Mouse (Mus musculus): ENCODE results near the gene Galnt10.

DNA sequence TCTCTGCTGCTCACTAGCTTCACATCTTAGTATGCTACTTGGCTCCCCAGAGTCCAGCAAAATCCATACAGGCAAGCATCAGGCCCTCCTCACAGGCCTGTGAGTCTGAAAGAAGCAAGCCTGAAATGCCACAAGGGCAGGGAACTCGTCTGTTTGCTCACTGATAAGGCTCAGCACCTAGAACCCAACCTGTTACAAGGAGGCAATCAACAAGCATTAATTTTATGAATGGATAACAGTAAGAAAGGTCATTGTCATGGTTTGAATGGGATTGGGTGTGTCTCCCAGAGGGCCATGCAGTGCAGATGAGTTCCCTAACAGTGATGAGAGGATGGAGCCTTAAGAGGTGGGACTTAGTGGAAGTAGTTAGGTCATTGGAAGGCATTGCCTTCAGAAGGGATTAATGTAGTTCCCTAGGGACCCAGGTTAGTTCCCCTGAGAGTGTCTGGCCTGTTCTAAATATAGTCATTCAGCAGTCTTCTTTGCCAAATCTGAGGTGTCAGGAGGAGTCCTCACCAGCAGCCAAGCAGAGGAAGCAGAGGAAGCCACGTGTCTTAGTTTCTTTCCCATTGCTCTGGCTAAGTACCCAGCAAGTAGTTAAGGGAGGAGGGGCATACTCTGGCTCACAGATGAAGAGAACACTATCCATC, 43.3 kb upstream of the Galnt10 start:
- TF ChIP-seq GATA1 (IDR thresholded peaks at IDR 0.05; ENCODE audit: low read length) (no peak), TAL1 (IDR thresholded peaks at IDR 0.05; ENCODE audit: low read length) (no peak)

Data from erythroblast, embryonic 14.5 days (primary cell).